Mouse (Mus musculus): Measurements from ENCODE around the gene Kmo.

DNA sequence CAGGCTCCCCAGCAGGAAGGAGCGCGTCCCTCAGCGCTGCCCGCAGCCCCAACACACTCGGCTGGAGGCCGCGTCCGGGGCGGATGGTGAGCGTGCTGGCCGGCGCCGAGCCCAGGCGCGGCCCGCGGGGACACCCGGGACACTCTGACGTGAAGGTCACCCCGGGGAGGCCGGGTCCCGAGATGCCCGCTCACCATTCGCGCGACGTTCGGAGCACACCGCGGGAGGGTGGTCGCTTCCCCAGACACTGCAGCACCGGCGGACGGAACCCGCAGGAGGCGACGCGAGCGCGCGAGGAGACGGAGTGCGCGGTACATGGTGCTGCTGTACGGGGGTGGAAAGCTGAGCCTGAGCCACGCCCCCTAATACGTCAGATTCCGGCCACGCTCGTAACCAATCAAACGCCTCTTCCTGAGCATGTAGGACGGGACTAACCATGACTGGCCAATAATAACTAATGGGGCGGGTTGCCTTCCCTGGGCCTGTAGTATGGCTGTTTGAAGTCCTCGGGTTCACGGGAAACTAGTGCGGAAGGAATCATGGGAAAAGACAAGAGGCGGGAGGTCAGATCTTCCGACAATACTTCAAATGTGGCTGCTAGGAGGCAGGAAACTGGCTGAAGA is 5.2 kb downstream of the Kmo start, which contains the start of gene Fh1:
- TF ChIP-seq CTCF (IDR thresholded peaks at IDR 0.05; ENCODE audit: extremely low read depth, insufficient read depth, low read length) (no peak), POLR2A (IDR thresholded peaks at IDR 0.05; ENCODE audit: extremely low read depth, insufficient read depth, low read length) (peak; percentile 98)
